Mouse (Mus musculus) T-helper 1 cell (primary cell): ENCODE results near the gene Gm20479.

ENCODE experiments used
- in situ Hi-C: fragments of 300-600 bp; cut with MboI, MseI; formaldehyde crosslinking; loops from one replicate; pipeline ENCODE4 v1.15.1; 2025; ENCODE audit warnings: high pct_unique_total_duplicates

Gene Gm20479

GRCm38 (mm10) chr7:27356861-27357594 lies at the start of gene Gm20479:
Gene Gm20479 (minus strand): TSS chr7:27357419.
- in situ Hi-C loops, result no loop called here

GRCm38 (mm10) chr7:27406481-27406880 lies 49.3 kb upstream of the Gm20479 start:
- in situ Hi-C loops, result no loop called here

- in situ Hi-C loops, result no loop called here
These were observed 47.2 kb upstream of the Gm20479 start for GRCm38 (mm10) chr7:27404203-27404942.

GRCm38 (mm10) chr7:27402675-27403074 lies 45.5 kb upstream of the Gm20479 start:
- in situ Hi-C loops, result no loop called here

- in situ Hi-C loops, result no loop called here
These were observed 43.3 kb upstream of the Gm20479 start for GRCm38 (mm10) chr7:27400545-27400944.

GRCm38 (mm10) chr7:27397048-27397949 lies 40.1 kb upstream of the Gm20479 start:
- in situ Hi-C loops, result loop anchor here (5.0 kb wide), 1 partner anchor 60 kb away; the partner anchor contains the start of gene Ltbp4

- in situ Hi-C loops, result loop anchor here (5.0 kb wide), 1 partner anchor 59 kb away; the partner anchor contains the start of gene Ltbp4
These were observed 39.2 kb upstream of the Gm20479 start for GRCm38 (mm10) chr7:27396184-27397047.

- in situ Hi-C loops, result loop anchor here (5.0 kb wide), 1 partner anchor 58 kb away; the partner anchor contains the start of gene Ltbp4
These were observed 38.4 kb upstream of the Gm20479 start for GRCm38 (mm10) chr7:27395521-27396183.

GRCm38 (mm10) chr7:27391416-27391815 lies 34.2 kb upstream of the Gm20479 start:
- in situ Hi-C loops, result loop anchor here (5.0 kb wide), 1 partner anchor 94 kb away; no protein-coding TSS in a partner anchor

- in situ Hi-C loops, result no loop called here
These were observed 32.0 kb upstream of the Gm20479 start for GRCm38 (mm10) chr7:27389213-27389612.

- in situ Hi-C loops, result no loop called here
These were observed 27.5 kb upstream of the Gm20479 start for GRCm38 (mm10) chr7:27384731-27385130.

GRCm38 (mm10) chr7:27384134-27384533 lies 26.9 kb upstream of the Gm20479 start:
- in situ Hi-C loops, result no loop called here

- in situ Hi-C loops, result no loop called here
These were observed 26.0 kb upstream of the Gm20479 start for GRCm38 (mm10) chr7:27383233-27383632.

GRCm38 (mm10) chr7:27381560-27381959 lies 24.3 kb upstream of the Gm20479 start:
- in situ Hi-C loops, result no loop called here

- in situ Hi-C loops, result no loop called here
These were observed 23.8 kb upstream of the Gm20479 start for GRCm38 (mm10) chr7:27381009-27381408.

- in situ Hi-C loops, result no loop called here
These were observed 22.6 kb upstream of the Gm20479 start for GRCm38 (mm10) chr7:27379836-27380235.

- in situ Hi-C loops, result no loop called here
These were observed 21.2 kb upstream of the Gm20479 start for GRCm38 (mm10) chr7:27378431-27378830.

- in situ Hi-C loops, result no loop called here
These were observed 18.1 kb upstream of the Gm20479 start for GRCm38 (mm10) chr7:27375274-27375673.

- in situ Hi-C loops, result no loop called here
These were observed 14.7 kb upstream of the Gm20479 start for GRCm38 (mm10) chr7:27371715-27372462.
